21 mouse cellular contexts compared by ENCODE assay signal in the genomic region with DNA sequence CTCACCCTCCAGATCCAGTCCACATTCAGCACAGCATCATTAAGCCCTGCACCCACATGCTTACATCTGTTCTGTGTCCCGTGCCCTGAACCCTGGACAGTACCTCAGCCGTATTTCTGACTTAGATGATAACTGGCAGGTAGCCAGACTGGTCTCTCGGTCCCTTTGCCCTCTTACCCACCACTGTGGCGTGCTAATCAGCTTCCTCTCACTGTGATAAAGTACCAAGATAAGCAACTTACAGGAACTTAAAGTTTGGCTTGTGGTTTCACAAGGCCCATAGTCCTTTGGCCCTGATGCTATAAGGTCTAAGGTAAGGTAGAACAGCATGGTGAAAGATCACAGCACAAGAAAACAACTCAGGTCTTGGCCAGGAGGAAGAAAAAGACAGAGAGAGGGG. TPM values are rescaled to one million over a fixed set of nuclear protein-coding genes. Genes with fewer than 3 reads are reported as not detected.
DNase-seq lines count a peak whose midpoint lies in the region; ATAC-seq lines count a peak whose summit lies in the region.
"Had no signal": no experiment of that assay in that cellular context is flagged by ENCODE, and none has a peak within 500 bp of the region (broad histone marks: within the 10 kb centered on the region; RNA-seq: fewer than 3 reads in every experiment).

No protein-coding gene starts in this region.

- no peaks in the 10 kb centered on the region for H3K4me1 ChIP-seq in midbrain, embryonic 13.5 days (replicated peaks)
- H3K4me1 ChIP-seq: forebrain, embryonic 10.5 days; hindbrain, embryonic 15.5 days; midbrain, embryonic 10.5 days had no signal

- H3K4me3 ChIP-seq in midbrain, embryonic 13.5 days (replicated peaks) = no peak overlapping the region
- H3K4me3 ChIP-seq: forebrain, embryonic 10.5 days; gastrocnemius, adult 2 months; hindbrain, embryonic 15.5 days; midbrain, embryonic 10.5 days had no signal

- DNase-seq in urinary bladder, postnatal 14 days (ENCODE audit: low spot score) = peak; percentile 22
- no peak for DNase-seq in urinary bladder, postnatal 4 days (ENCODE audit: low spot score in 2 of 2)
- peak; percentile 9 to 41 for DNase-seq in urinary bladder, postnatal 36 days (ENCODE audit: low spot score in 2 of 2)
- DNase-seq in adrenal gland, postnatal 14 days = no peak
- no peak for DNase-seq in cerebellum, postnatal 4 days (ENCODE audit: low spot score in 2 of 2)
- DNase-seq: adrenal gland, postnatal 36 days; cerebellum, adult 11-12 months; cerebellum, postnatal 25 days; forebrain, postnatal 0 days; gastrocnemius, adult 2 months; heart, postnatal 36 days; lung, adult 2 months; right cerebral cortex, postnatal 25 days; thymus, postnatal 25 days had no signal

- WGBS in midbrain, embryonic 13.5 days = 84% methylated on average over 4 of the region's 4 CpGs

- no peak overlapping the region for H3K4me2 ChIP-seq in midbrain, embryonic 13.5 days (replicated peaks)
- H3K4me2 ChIP-seq: hindbrain, embryonic 15.5 days; liver, embryonic 11.5 days had no signal

- H3K9ac ChIP-seq in midbrain, embryonic 13.5 days (replicated peaks) = no peak overlapping the region
- H3K9ac ChIP-seq: forebrain, postnatal 0 days; hindbrain, embryonic 15.5 days had no signal

- H3K9me3 ChIP-seq in midbrain, embryonic 13.5 days = no peaks in the 10 kb centered on the region
- H3K9me3 ChIP-seq: forebrain, embryonic 10.5 days; hindbrain, embryonic 15.5 days; midbrain, embryonic 10.5 days had no signal

- H3K27ac ChIP-seq in midbrain, embryonic 13.5 days = no peak overlapping the region
- H3K27ac ChIP-seq: forebrain, embryonic 10.5 days; gastrocnemius, adult 2 months; hindbrain, embryonic 15.5 days; midbrain, embryonic 10.5 days had no signal

- peak; percentile 91 for ATAC-seq in common myeloid progenitor, adult 5-6 weeks (replicated peaks; ENCODE audit: low read depth, poor library complexity, severe bottlenecking)
- ATAC-seq in megakaryocyte progenitor cell, adult 5-6 weeks (replicated peaks; ENCODE audit: poor library complexity) = peak; percentile 57
- ATAC-seq in midbrain, embryonic 13.5 days = no peak
- ATAC-seq: forebrain, postnatal 0 days had no signal

- H3K27me3 ChIP-seq in midbrain, embryonic 13.5 days = no peaks in the 10 kb centered on the region
- H3K27me3 ChIP-seq: hindbrain, embryonic 15.5 days had no signal

- no peaks in the 10 kb centered on the region for H3K36me3 ChIP-seq in midbrain, embryonic 13.5 days
- H3K36me3 ChIP-seq: forebrain, embryonic 10.5 days; hindbrain, embryonic 15.5 days; midbrain, embryonic 10.5 days had no signal

RNA-seq across cellular contexts. Expression of a gene that starts 48.7 kb away (rescaled TPM):
- 8.6 and 10.9 TPM in 2 replicates for total RNA-seq in common myeloid progenitor, adult 5-6 weeks (2017)
- 21.4 TPM in 2 replicates for total RNA-seq in megakaryocyte progenitor cell, adult 5-6 weeks (2015)
- 21.1 and 28.5 TPM in 2 replicates for total RNA-seq in megakaryocyte progenitor cell, adult 5-6 weeks (2017)
- polyA plus RNA-seq in midbrain, embryonic 13.5 days (2015; fragmentation: Nextera tagmentation; extraction: Ambion mirVana) = 12.6 and 14.8 TPM in 2 replicates
- total RNA-seq in adrenal gland, postnatal 14 days (2021) = 16.9 and 17.3 TPM in 2 replicates

Comparison
In these comparisons a context has a peak if more than half of its experiments do, and no peak if none do; other contexts are left out.
1. DNase-seq: peak in urinary bladder, postnatal 14 days (single experiment) and urinary bladder, postnatal 36 days (2 of 2); none in urinary bladder, postnatal 4 days (0 of 2), adrenal gland, postnatal 14 days (single experiment) and cerebellum, postnatal 4 days (0 of 2).